Mouse (Mus musculus): Measurements from ENCODE around the gene Lmod1. TPM values are rescaled to one million over a fixed set of nuclear protein-coding genes. Genes with fewer than 3 reads are reported as not detected.

The Lmod1 gene
- total RNA-seq, 2 experiments from 2014 or later: 0.59 to 0.95 TPM

- intact Hi-C loops (cut with DNase I): loop anchor here (5.0 kb wide), 1 partner anchor 42 kb away; no protein-coding TSS in a partner anchor
Measured at GRCm38 (mm10) chr1:135385161-135385560, 60.6 kb downstream of the Lmod1 start.

GRCm38 (mm10) chr1:135399466-135399865 is 74.9 kb downstream of the Lmod1 start:
- no peak for DNase-seq (ENCODE audit: low spot score in 2 of 2)
- intact Hi-C loops (cut with DNase I): no loop called here

More at GRCm38 (mm10) chr1:135385161-135385560, 60.6 kb downstream of the Lmod1 start:
- DNase-seq (ENCODE audit: low spot score in 2 of 2): no peak

GRCm38 (mm10) chr1:135401452-135402110 is 77.0 kb downstream of the Lmod1 start:
- DNase-seq (ENCODE audit: low spot score in 2 of 2): no peak
- intact Hi-C loops (cut with DNase I): no loop called here

GRCm38 (mm10) chr1:135405356-135405755 is 80.7 kb downstream of the Lmod1 start:
- no peak for DNase-seq (ENCODE audit: low spot score in 2 of 2)
- intact Hi-C loops (cut with DNase I): no loop called here

- intact Hi-C loops (cut with DNase I): no loop called here
- no peak for DNase-seq (ENCODE audit: low spot score in 2 of 2)
Measured at GRCm38 (mm10) chr1:135408973-135409372, 84.4 kb downstream of the Lmod1 start.

- DNase-seq (ENCODE audit: low spot score in 2 of 2): peak; percentile 44 to 45
- intact Hi-C loops (cut with DNase I): no loop called here
Measured at GRCm38 (mm10) chr1:135410967-135411366, 86.4 kb downstream of the Lmod1 start.

GRCm38 (mm10) chr1:135412130-135412529 is 87.5 kb downstream of the Lmod1 start:
- DNase-seq (ENCODE audit: low spot score in 2 of 2): no peak
- intact Hi-C loops (cut with DNase I): no loop called here

GRCm38 (mm10) chr1:135413996-135414395 is 89.4 kb downstream of the Lmod1 start:
- no peak for DNase-seq (ENCODE audit: low spot score in 2 of 2)
- intact Hi-C loops (cut with DNase I): no loop called here

Other genes starting within 250 kb of the Lmod1 start
- 1 to 10 TPM; 1.6 to 1.7 TPM for gene Lgr6, start 219.5 kb upstream of the Lmod1 start, total RNA-seq (2021)
- gene Ptpn7, start 192.1 kb upstream of the Lmod1 start, total RNA-seq (2021): under 1 TPM; 0.35 to 0.59 TPM
- 100 to 1,000 TPM; 252 to 292 TPM for gene Arl8a, start 178.0 kb upstream of the Lmod1 start, total RNA-seq (2021)
- 100 to 1,000 TPM; 173 to 208 TPM for gene Gpr37l1, start 157.1 kb upstream of the Lmod1 start, total RNA-seq (2021)
- not detected for gene Elf3, start 66.2 kb upstream of the Lmod1 start, total RNA-seq (2021)
- 10 to 100 TPM; 48.2 to 64.4 TPM for gene Rnpep, start 40.7 kb upstream of the Lmod1 start, total RNA-seq (2021)
- 100 to 1,000 TPM; 148 to 171 TPM for gene Timm17a, start 11.0 kb upstream of the Lmod1 start, total RNA-seq (2021)
- gene Shisa4, start 50.4 kb downstream of the Lmod1 start, total RNA-seq (2021): 100 to 1,000 TPM; 170 to 221 TPM
- gene Ipo9, start 105.7 kb downstream of the Lmod1 start, total RNA-seq (2021): 100 to 1,000 TPM; 167 to 173 TPM

Data from left cerebral cortex, postnatal 36 days (tissue).